Mouse (Mus musculus) liver, embryonic 11.5 days (tissue): ENCODE data around the gene Acbd6. TPM values are rescaled to one million over a fixed set of nuclear protein-coding genes. Genes with fewer than 3 reads are reported as not detected.

ENCODE experiments used
- ATAC-seq: fragments of 200-750 bp; cut with Nextera tagmentation; replicated peaks from 2 replicates; pipeline ENCODE4 v1.8.0; 2017; ENCODE audit warnings: moderate number of reproducible peaks, mild to moderate bottlenecking, moderate TSS enrichment, moderate library complexity; ENCODE audit not compliant: low FRiP score
- DNase-seq: peaks from one replicate; pipeline ENCODE4 v3.0.0-alpha.2; 2017; ENCODE audit warnings: low spot score
- H3K27ac ChIP-seq: fragments of 300-500 bp; sonication (generic); 2 replicates; pipeline ENCODE4 v1.5.1; 2014; ENCODE audit warnings: mild to moderate bottlenecking, low read depth, low read length, control low read depth
- H3K27me3 ChIP-seq: fragments of 300-500 bp; sonication (generic); replicated peaks from 2 replicates; pipeline ENCODE4 v1.6.1; 2014; ENCODE audit warnings: low read length, mixed read lengths; ENCODE audit not compliant: control insufficient read depth, insufficient read depth
- H3K36me3 ChIP-seq: fragments of 300-500 bp; sonication (generic); 2 replicates; pipeline ENCODE4 v1.6.1; 2014; ENCODE audit warnings: mild to moderate bottlenecking, low read length, moderate library complexity, mixed read lengths; ENCODE audit not compliant: control insufficient read depth, insufficient read depth
- H3K4me1 ChIP-seq: fragments of 300-500 bp; sonication (generic); replicated peaks from 2 replicates; pipeline ENCODE4 v1.6.1; 2014; ENCODE audit warnings: low read length, mixed read lengths; ENCODE audit not compliant: control insufficient read depth, insufficient read depth
- H3K4me2 ChIP-seq: fragments of 300-500 bp; sonication (generic); 2 replicates; pipeline ENCODE4 v1.6.1; 2014; ENCODE audit warnings: mild to moderate bottlenecking, control low read depth, moderate library complexity
- H3K4me3 ChIP-seq: fragments of 300-500 bp; sonication (generic); 2 replicates; pipeline ENCODE4 v1.5.1; 2014; ENCODE audit warnings: low read depth, low read length, control low read depth
- H3K9ac ChIP-seq: fragments of 300-500 bp; sonication (generic); 2 replicates; pipeline ENCODE4 v1.6.1; 2014; ENCODE audit warnings: low read depth, low read length, control low read depth
- H3K9me3 ChIP-seq: fragments of 300-500 bp; sonication (generic); 2 replicates; pipeline ENCODE4 v1.6.1; 2016; ENCODE audit warnings: low read length, inconsistent platforms, mixed read lengths; ENCODE audit not compliant: control insufficient read depth
- WGBS: fragments of 180-500 bp; shearing (Covaris S2); extraction: QIAGEN DNeasy Blood & Tissue Kit; methylation state at CpG from one replicate; pipeline ENCODE4 v1.1.7; 2014; 5-methylcytosine and 5-hydroxymethylcytosine counted together
- polyA plus RNA-seq: library from polyadenylated mRNA; unstranded; fragments of >200 nt; fragmentation: Nextera tagmentation; extraction: Ambion mirVana; gene quantifications from 2 replicates; pipeline ENCODE4 v1.2.1, GENCODE M21; 2014

Gene Acbd6
- polyA plus RNA-seq, 1 experiment from 2014 or later = 106 TPM

GRCm38 (mm10) chr1:155646345-155647307 lies 88.7 kb downstream of the Acbd6 start:
- Histone ChIP-seq H3K9me3 (no peaks in the 10 kb centered on the region), H3K27me3 (no peaks in the 10 kb centered on the region), H3K4me1 (no peaks in the 10 kb centered on the region), H3K9ac (no peak overlapping the region), H3K36me3 (no peaks in the 10 kb centered on the region), H3K4me2 (no peak overlapping the region), H3K27ac (no peak overlapping the region), H3K4me3 (no peak overlapping the region)
- ATAC-seq (no peak), DNase-seq (no peak)
- WGBS = 74% methylated on average over 10 of the region's 10 CpGs

- ATAC-seq = no peak
- Histone ChIP-seq H3K9me3 (no peaks in the 10 kb centered on the region), H3K4me1 (no peaks in the 10 kb centered on the region), H3K27ac (no peak overlapping the region), H3K4me3 (no peak overlapping the region), H3K9ac (no peak overlapping the region), H3K36me3 (no peaks in the 10 kb centered on the region), H3K4me2 (no peak overlapping the region), H3K27me3 (no peaks in the 10 kb centered on the region)
- WGBS = 86% methylated on average over 9 of the region's 9 CpGs
- DNase-seq = no peak
Observed at GRCm38 (mm10) chr1:155650121-155650846, 92.4 kb downstream of the Acbd6 start.

GRCm38 (mm10) chr1:155654961-155655360 lies 97.0 kb downstream of the Acbd6 start:
- H3K27me3 ChIP-seq = no peaks in the 10 kb centered on the region
- no peak overlapping the region for H3K9ac ChIP-seq
- DNase-seq (no peak), ATAC-seq (no peak)
- no peak overlapping the region for H3K4me2 ChIP-seq
- H3K36me3 ChIP-seq = no peaks in the 10 kb centered on the region
- no peak overlapping the region for H3K27ac ChIP-seq
- no peaks in the 10 kb centered on the region for H3K9me3 ChIP-seq
- H3K4me1 ChIP-seq = no peaks in the 10 kb centered on the region
- H3K4me3 ChIP-seq = no peak overlapping the region
- 63% methylated on average over 3 of the region's 3 CpGs for WGBS

- Histone ChIP-seq H3K4me1 (no peaks in the 10 kb centered on the region), H3K9ac (no peak overlapping the region), H3K4me2 (no peak overlapping the region), H3K9me3 (no peaks in the 10 kb centered on the region), H3K36me3 (no peaks in the 10 kb centered on the region), H3K27me3 (no peaks in the 10 kb centered on the region), H3K27ac (no peak overlapping the region), H3K4me3 (no peak overlapping the region)
- ATAC-seq (no peak), DNase-seq (no peak)
- 81% methylated on average over 5 of the region's 5 CpGs for whole genome bisulfite sequencing
Observed at GRCm38 (mm10) chr1:155656321-155656720, 98.4 kb downstream of the Acbd6 start.

GRCm38 (mm10) chr1:155663994-155664393 lies 106.1 kb downstream of the Acbd6 start:
- Histone ChIP-seq H3K4me2 (no peak overlapping the region), H3K4me1 (no peaks in the 10 kb centered on the region; the same call in 1 of the 2 replicates), H3K4me3 (no peak overlapping the region), H3K9ac (no peak overlapping the region), H3K27me3 (no peaks in the 10 kb centered on the region), H3K27ac (no peak overlapping the region), H3K9me3 (no peaks in the 10 kb centered on the region), H3K36me3 (no peaks in the 10 kb centered on the region; the same call in 1 of the 2 replicates)
- ATAC-seq (no peak), DNase-seq (no peak)
- 59% methylated on average over 5 of the region's 5 CpGs for WGBS

GRCm38 (mm10) chr1:155675570-155675969 lies 117.7 kb downstream of the Acbd6 start:
- Histone ChIP-seq H3K27me3 (no peaks in the 10 kb centered on the region), H3K9ac (no peak overlapping the region), H3K36me3 (no peaks in the 10 kb centered on the region), H3K9me3 (no peaks in the 10 kb centered on the region), H3K27ac (no peak overlapping the region), H3K4me2 (no peak overlapping the region), H3K4me3 (no peak overlapping the region), H3K4me1 (no peaks in the 10 kb centered on the region)
- WGBS = 92% methylated on average over 6 of the region's 6 CpGs
- ATAC-seq = no peak
- no peak for DNase-seq

- no peaks in the 10 kb centered on the region for H3K27me3 ChIP-seq
- H3K4me3 ChIP-seq = no peak overlapping the region
- 77% methylated on average over 10 of the region's 10 CpGs for WGBS
- DNase-seq = no peak
- no peak overlapping the region for H3K27ac ChIP-seq
- H3K4me1 ChIP-seq = no peaks in the 10 kb centered on the region
- H3K9ac ChIP-seq = no peak overlapping the region
- H3K9me3 ChIP-seq = no peaks in the 10 kb centered on the region
- H3K36me3 ChIP-seq = no peaks in the 10 kb centered on the region
- H3K4me2 ChIP-seq = no peak overlapping the region
- no peak for ATAC-seq
Observed at GRCm38 (mm10) chr1:155681116-155681799, 123.3 kb downstream of the Acbd6 start.

GRCm38 (mm10) chr1:155686816-155687215 lies 128.9 kb downstream of the Acbd6 start:
- H3K27ac ChIP-seq = no peak overlapping the region
- no peak overlapping the region for H3K4me2 ChIP-seq
- H3K36me3 ChIP-seq = no peaks in the 10 kb centered on the region
- H3K9ac ChIP-seq = no peak overlapping the region
- no peaks in the 10 kb centered on the region for H3K27me3 ChIP-seq
- ATAC-seq = no peak
- H3K4me1 ChIP-seq = no peaks in the 10 kb centered on the region
- H3K9me3 ChIP-seq = no peaks in the 10 kb centered on the region
- DNase-seq = no peak
- WGBS = 84% methylated on average over 15 of the region's 15 CpGs
- no peak overlapping the region for H3K4me3 ChIP-seq
